In genomic region chr9:65162711-65163639, GRCm38 (mm10) we compare ENCODE assay signal across 8 mouse cellular contexts. TPM values are rescaled to one million over a fixed set of nuclear protein-coding genes. Genes with fewer than 3 reads are reported as not detected.
DNase-seq lines count a peak whose midpoint lies in the region; ATAC-seq and TF ChIP-seq lines count a peak whose summit lies in the region.
"Had no signal": no experiment of that assay in that cellular context is flagged by ENCODE, and none has a peak within 500 bp of the region (broad histone marks: within the 10 kb centered on the region; RNA-seq: fewer than 3 reads in every experiment).

No protein-coding gene starts in this region.

- ATAC-seq in forebrain, embryonic 15.5 days (replicated peaks): peak; percentile 89
- no peak for ATAC-seq in limb, embryonic 14.5 days (ENCODE audit: low FRiP score, low read depth)

- H3K36me3 ChIP-seq in forebrain, embryonic 15.5 days: no peaks in the 10 kb centered on the region
- H3K36me3 ChIP-seq in limb, embryonic 14.5 days (ENCODE audit: control insufficient read depth, insufficient read depth, low read length): no peaks in the 10 kb centered on the region

- H3K4me2 ChIP-seq in forebrain, embryonic 15.5 days (replicated peaks): peak overlapping the region; percentile 85
- peak overlapping the region; percentile 66 for H3K4me2 ChIP-seq in limb, embryonic 14.5 days (replicated peaks; ENCODE audit: low read depth, low read length, severe bottlenecking)

- TF ChIP-seq POLR2A in limb, embryonic 14.5 days (IDR thresholded peaks at IDR 0.05; ENCODE audit: borderline replicate concordance, extremely low read depth, insufficient read depth, insufficient read length): no peak

- H3K9ac ChIP-seq in forebrain, embryonic 15.5 days (replicated peaks): peak overlapping the region; percentile 62
- peak overlapping the region; percentile 45; the same call in 1 of the 2 replicates for H3K9ac ChIP-seq in limb, embryonic 14.5 days (ENCODE audit: low read depth, low read length, severe bottlenecking)

- H3K27ac ChIP-seq in brown adipose tissue, adult 24 weeks (replicated peaks; ENCODE audit: low read depth, low read length): no peak overlapping the region
- peak overlapping the region; percentile 64 for H3K27ac ChIP-seq in forebrain, embryonic 15.5 days (replicated peaks)
- H3K27ac ChIP-seq in limb, embryonic 14.5 days (replicated peaks; ENCODE audit: low read depth, low read length): no peak overlapping the region

- H3K4me3 ChIP-seq in brown adipose tissue, adult 24 weeks (ENCODE audit: insufficient read depth, low read depth, low read length): peak overlapping the region; percentile 32
- peak overlapping the region; percentile 46 for H3K4me3 ChIP-seq in forebrain, embryonic 15.5 days
- H3K4me3 ChIP-seq in limb, embryonic 14.5 days (replicated peaks; ENCODE audit: low read length): peak overlapping the region; percentile 39

- H3K27me3 ChIP-seq in forebrain, embryonic 15.5 days: no peaks in the 10 kb centered on the region
- H3K27me3 ChIP-seq in limb, embryonic 14.5 days (ENCODE audit: control insufficient read depth, insufficient read depth, low read length): peaks cover 43% of the 10 kb centered on the region

- WGBS in forebrain, embryonic 15.5 days: under 1% methylated on average over 48 of the region's 69 CpGs
- WGBS in limb, embryonic 14.5 days: under 1% methylated on average over 45 of the region's 69 CpGs

- H3K9me3 ChIP-seq in forebrain, embryonic 15.5 days: no peaks in the 10 kb centered on the region
- H3K9me3 ChIP-seq in limb, embryonic 14.5 days (ENCODE audit: control insufficient read depth, low read length): no peaks in the 10 kb centered on the region

- DNase-seq in layer of hippocampus, adult 11-12 months (ENCODE audit: low spot score): peak; percentile 16
- DNase-seq in layer of hippocampus, adult 18-20 months (ENCODE audit: low spot score in 2 of 2): no peak
- no peak for DNase-seq in limb, embryonic 14.5 days (ENCODE audit: low spot score)
- DNase-seq in right cerebral cortex, postnatal 10 days (ENCODE audit: low spot score in 2 of 2): peak; percentile 66 to 69
- no peak for DNase-seq in adipocyte (ENCODE audit: low spot score)

- H3K4me1 ChIP-seq in brown adipose tissue, adult 24 weeks (ENCODE audit: control insufficient read depth, insufficient read depth, insufficient read length, low read length): no peaks in the 10 kb centered on the region
- H3K4me1 ChIP-seq in forebrain, embryonic 15.5 days: peaks cover 34% of the 10 kb centered on the region
- peaks cover 5% of the 10 kb centered on the region for H3K4me1 ChIP-seq in limb, embryonic 14.5 days (ENCODE audit: control insufficient read depth, insufficient read depth, low read length)

RNA-seq across cellular contexts. Expression of gene Igdcc3, which starts 22.0 kb away (rescaled TPM):
- 1 to 10 TPM; 2.9 to 4.0 TPM for total RNA-seq in layer of hippocampus, adult 18-20 months (2021)
- not detected in 2 replicates for polyA plus RNA-seq in brown adipose tissue, adult 24 weeks (2012; ENCODE audit: insufficient read depth, insufficient read length, missing spikeins)
- 9.6 and 9.8 TPM in 2 replicates for polyA plus RNA-seq in forebrain, embryonic 15.5 days (2015; fragmentation: Nextera tagmentation; extraction: Ambion mirVana)
- 1.2 and 1.4 TPM in 2 replicates for polyA plus RNA-seq in limb, embryonic 14.5 days (2012; rRNA removed)
- 1.0 and 1.1 TPM in 2 replicates for polyA plus RNA-seq in limb, embryonic 14.5 days (2014; fragmentation: Nextera tagmentation; extraction: Ambion mirVana)
- total RNA-seq: liver, adult 2 months had no signal
- polyA plus RNA-seq: liver, adult 2 months had no signal

RNA-seq across cellular contexts. Expression of gene Parp16, which starts 32.2 kb away (rescaled TPM):
- total RNA-seq in layer of hippocampus, adult 18-20 months (2021): 1 to 10 TPM; 3.8 to 4.3 TPM
- 11.9 and 16.2 TPM in 2 replicates for polyA plus RNA-seq in brown adipose tissue, adult 24 weeks (2012; ENCODE audit: insufficient read depth, insufficient read length, missing spikeins)
- 4.9 and 5.1 TPM in 2 replicates for polyA plus RNA-seq in forebrain, embryonic 15.5 days (2015; fragmentation: Nextera tagmentation; extraction: Ambion mirVana)
- 7.6 and 8.3 TPM in 2 replicates for polyA plus RNA-seq in limb, embryonic 14.5 days (2012; rRNA removed)
- 6.5 and 7.6 TPM in 2 replicates for polyA plus RNA-seq in limb, embryonic 14.5 days (2014; fragmentation: Nextera tagmentation; extraction: Ambion mirVana)

Comparison
In these comparisons a context has a peak if more than half of its experiments do, and no peak if none do; other contexts are left out.
1. DNase-seq: peak in layer of hippocampus, adult 11-12 months (single experiment) and right cerebral cortex, postnatal 10 days (2 of 2); none in layer of hippocampus, adult 18-20 months (0 of 2), limb, embryonic 14.5 days (single experiment) and adipocyte (single experiment).
2. Peak in every context shown above with its lines, with median percentiles within 50 percentile points of each other: H3K4me3 ChIP-seq.